Mouse (Mus musculus) left cerebral cortex, adult 18-20 months (tissue): ENCODE data around the gene Pom121. TPM values are rescaled to one million over a fixed set of nuclear protein-coding genes. Genes with fewer than 3 reads are reported as not detected.

Source experiments
- DNase-seq, 2 experiments: peaks; one replicate each; pipeline ENCODE4 v3.0.0; 2021 to 2022; ENCODE audit warnings: low spot score in 2 of 2, mixed read lengths in 1 of 2
- long read RNA-seq, 2 experiments: library from polyadenylated mRNA; stranded (forward); transcript quantifications; one replicate each; pipeline ENCODE4 v2.0.0; 2021
- total RNA-seq, 2 experiments: library from RNA; stranded (reverse); gene quantifications; 2 replicates each; pipeline ENCODE4 v1.2.3; 2021

Pom121 gene
- 10 to 100 TPM; 49.2 to 51.6 TPM for total RNA-seq
- long read RNA-seq, experiment 1, full-length matches to known transcripts = 9 of 39 reads
- long read RNA-seq, experiment 1, partial matches to known transcripts = 23 of 39 reads
- long read RNA-seq, experiment 1, other reads (novel, unspliced or antisense) = 7 of 39 reads
- long read RNA-seq, experiment 2, full-length matches to known transcripts = 3 of 12 reads
- long read RNA-seq, experiment 2, partial matches to known transcripts = 4 of 12 reads
- long read RNA-seq, experiment 2, other reads (novel, unspliced or antisense) = 5 of 12 reads

- DNase-seq = peak; percentile 76 to 84
Observed at GRCm38 (mm10) chr5:135394004-135394823, at the start of gene Pom121. Pom121 (minus strand) TSS chr5:135394546.

- DNase-seq = no peak
Observed at GRCm38 (mm10) chr5:135442430-135442829, 48.1 kb upstream of the Pom121 start.

DNA sequence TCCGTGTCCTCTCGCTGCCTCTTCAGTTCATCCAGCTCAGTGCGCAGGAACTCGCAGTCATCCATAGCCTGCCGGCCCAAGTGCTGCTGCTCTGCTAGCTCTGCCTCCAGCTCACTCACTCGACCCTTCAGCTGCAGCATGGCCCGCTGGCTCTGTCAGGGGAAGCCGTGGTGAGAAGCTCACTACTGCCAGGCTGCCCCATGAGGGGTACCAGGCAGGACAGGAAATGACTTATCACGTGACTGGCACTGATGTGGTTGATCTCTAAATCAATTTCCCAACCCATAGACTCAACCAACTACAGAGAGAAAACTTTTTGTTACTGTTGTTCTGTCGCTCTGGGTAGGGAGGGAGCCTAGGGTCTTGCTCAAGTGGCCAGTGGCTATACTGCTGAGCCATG lies 40.7 kb upstream of the Pom121 start:
- DNase-seq = no peak

DNA sequence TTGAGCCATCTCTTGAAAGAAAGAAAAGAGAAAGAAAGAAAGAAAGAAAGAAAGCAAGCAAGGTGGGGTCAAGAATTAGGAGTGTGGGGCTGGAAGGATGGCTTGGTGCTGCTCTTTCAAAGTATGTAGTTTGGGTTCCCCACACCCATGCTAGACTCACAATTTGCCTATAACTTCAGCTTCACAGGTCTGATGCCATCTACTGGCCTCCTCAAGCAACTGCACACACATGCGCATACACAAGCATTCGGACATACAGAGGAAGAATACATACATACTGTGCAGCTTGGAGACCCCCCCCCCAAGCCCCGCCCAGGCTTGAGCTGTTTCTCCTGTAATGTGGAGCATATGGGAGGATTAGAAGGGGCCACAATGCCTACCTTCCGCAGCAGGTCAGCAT lies 39.5 kb upstream of the Pom121 start:
- DNase-seq = no peak

GRCm38 (mm10) chr5:135431111-135431510 lies 36.8 kb upstream of the Pom121 start:
- no peak for DNase-seq

DNA sequence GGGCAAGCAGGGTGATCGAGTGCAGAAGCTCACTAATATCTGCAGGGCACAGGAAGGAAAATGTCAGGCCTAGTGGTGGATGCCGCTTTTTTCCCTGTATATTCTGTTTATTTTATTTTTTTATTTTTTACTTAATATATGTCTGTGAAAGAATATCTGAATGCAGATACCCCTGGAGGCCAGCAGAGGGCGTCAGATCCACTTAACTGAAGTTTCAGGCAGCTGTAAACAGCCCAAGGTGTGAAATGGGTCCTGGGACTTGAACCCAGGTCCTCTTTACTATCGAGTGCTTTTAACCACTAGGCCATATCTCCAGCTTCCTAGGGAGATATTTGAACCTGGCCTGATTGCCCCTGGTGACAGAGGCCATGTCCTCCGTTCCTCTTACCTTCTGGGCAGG lies 34.4 kb upstream of the Pom121 start:
- DNase-seq = no peak

- DNase-seq = no peak
Observed at GRCm38 (mm10) chr5:135410266-135410665, 15.9 kb upstream of the Pom121 start.

GRCm38 (mm10) chr5:135408114-135408513 lies 13.8 kb upstream of the Pom121 start:
- DNase-seq = no peak

GRCm38 (mm10) chr5:135405437-135405836 lies 11.1 kb upstream of the Pom121 start:
- no peak for DNase-seq

- peak; percentile 65 to 71 for DNase-seq
Observed at GRCm38 (mm10) chr5:135404623-135405022, 10.3 kb upstream of the Pom121 start.

GRCm38 (mm10) chr5:135400244-135400643 lies 5.9 kb upstream of the Pom121 start:
- DNase-seq = peak; percentile 81 to 90

DNA sequence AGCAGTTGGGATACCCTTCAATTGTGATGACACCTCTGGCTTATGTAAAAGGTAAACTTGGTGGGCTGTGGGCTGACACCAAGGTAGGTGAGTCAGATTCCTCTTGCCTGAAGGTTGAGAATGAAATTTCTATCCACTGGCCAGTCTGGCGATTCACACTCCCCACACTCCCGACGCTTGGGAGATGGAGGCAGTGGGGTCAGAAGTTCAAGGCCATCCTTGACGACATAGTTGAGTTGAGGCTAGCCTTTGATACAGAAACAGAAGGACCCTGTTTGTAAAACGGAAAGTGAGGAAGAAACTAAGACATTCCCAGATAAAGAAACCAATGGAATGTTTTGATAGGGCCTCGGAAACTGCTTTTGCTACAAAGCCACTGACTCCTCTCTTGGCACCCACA lies 5.0 kb upstream of the Pom121 start:
- DNase-seq = no peak

- peak; percentile 36 to 52 for DNase-seq
Observed at GRCm38 (mm10) chr5:135395826-135396225, 1.5 kb upstream of the Pom121 start.

DNA sequence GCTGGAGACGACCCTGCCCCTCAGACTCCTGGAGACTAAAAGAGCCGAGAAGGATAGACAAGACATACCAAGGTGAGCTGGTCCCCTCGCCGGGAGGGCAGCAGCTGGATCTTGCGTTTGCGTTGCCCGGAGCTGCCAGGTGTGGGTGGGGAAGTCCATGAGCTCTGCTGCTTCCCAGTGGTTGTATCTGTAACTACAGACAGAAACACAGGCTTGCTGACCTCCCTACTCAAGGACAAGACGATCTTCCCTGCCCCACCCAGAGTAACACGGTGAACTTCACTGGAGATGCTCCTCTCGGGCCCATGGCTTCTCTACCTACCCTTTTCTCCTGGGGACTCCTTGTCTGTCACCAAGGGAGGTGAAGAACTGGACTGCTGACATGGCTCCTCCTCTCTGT lies 10.6 kb downstream of the Pom121 start:
- DNase-seq = no peak

DNA sequence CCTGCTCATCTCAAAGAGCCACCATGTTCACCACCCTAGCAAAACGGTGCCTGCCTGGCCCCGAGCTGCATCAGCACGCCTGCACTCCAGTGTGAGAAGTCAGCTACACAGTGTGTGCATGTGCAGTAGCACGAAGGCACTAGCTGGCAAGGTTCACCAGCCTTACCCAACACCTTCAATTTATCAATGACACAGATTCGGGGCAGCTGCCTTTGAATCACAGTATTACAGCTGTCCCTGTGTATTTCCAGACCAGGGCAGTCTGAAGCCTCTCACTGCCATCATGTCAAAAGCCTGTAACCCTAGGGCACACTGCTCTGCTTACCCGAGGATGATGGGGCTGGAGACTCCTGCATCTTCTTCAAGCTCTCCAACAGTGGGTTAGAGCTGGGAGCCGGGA lies 11.6 kb downstream of the Pom121 start:
- no peak for DNase-seq

GRCm38 (mm10) chr5:135381356-135381925 lies 12.9 kb downstream of the Pom121 start:
- DNase-seq = no peak

GRCm38 (mm10) chr5:135380681-135381080 lies 13.7 kb downstream of the Pom121 start:
- no peak for DNase-seq

GRCm38 (mm10) chr5:135376341-135376740 lies 18.0 kb downstream of the Pom121 start:
- DNase-seq = no peak

GRCm38 (mm10) chr5:135375167-135375566 lies 19.2 kb downstream of the Pom121 start:
- no peak for DNase-seq

GRCm38 (mm10) chr5:135373601-135374000 lies 20.7 kb downstream of the Pom121 start:
- no peak for DNase-seq

- DNase-seq = no peak
Observed at GRCm38 (mm10) chr5:135371195-135371594, 23.2 kb downstream of the Pom121 start.
